Mouse (Mus musculus) G1E (cell line): ENCODE measurements around the gene Pan2.

Experiments
- CTCF ChIP-seq: IDR thresholded peaks from 2 replicates; pipeline ENCODE4 v1.5.1; 2012; ENCODE audit warnings: low read depth, low read length, inconsistent platforms, mixed read lengths
- TAL1 ChIP-seq: conservative IDR thresholded peaks from 2 replicates; pipeline ENCODE4 v1.6.1; 2012; ENCODE audit warnings: low read depth, low read length, inconsistent platforms, mixed read lengths

DNA sequence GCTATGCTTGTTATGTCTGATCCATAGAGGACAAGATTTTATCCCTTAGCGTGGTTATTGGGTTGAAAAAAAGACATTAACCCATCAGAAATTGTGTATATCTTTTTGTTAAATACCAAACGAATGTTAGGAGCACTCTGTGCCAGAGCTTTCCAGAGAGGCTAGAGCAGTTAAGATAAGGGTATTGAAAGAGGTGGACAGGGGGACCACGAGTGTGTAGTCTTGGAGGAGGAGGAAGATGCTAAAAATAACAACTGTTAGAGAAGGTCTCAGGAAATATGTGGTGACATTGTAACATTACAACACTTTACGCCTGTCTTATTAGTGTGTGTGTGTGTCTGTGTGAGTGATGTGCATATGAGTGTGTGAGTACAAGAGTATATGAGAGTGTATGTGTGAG lies 7.8 kb downstream of the Pan2 start:
- no peak for TF ChIP-seq TAL1
- TF ChIP-seq CTCF = no peak
